Mouse (Mus musculus): ENCODE data around the gene Ahdc1.

Gene Ahdc1

GRCm38 (mm10) chr4:133017597-133018262 is 6.7 kb downstream of the Ahdc1 start:
- no peak for DNase-seq (ENCODE audit: low spot score)

GRCm38 (mm10) chr4:133018263-133018798 is 7.3 kb downstream of the Ahdc1 start:
- DNase-seq (ENCODE audit: low spot score), result no peak

GRCm38 (mm10) chr4:133020721-133021120 is 9.7 kb downstream of the Ahdc1 start:
- no peak for DNase-seq (ENCODE audit: low spot score)

GRCm38 (mm10) chr4:133021181-133021671 is 10.2 kb downstream of the Ahdc1 start:
- no peak for DNase-seq (ENCODE audit: low spot score)

GRCm38 (mm10) chr4:133022217-133022616 is 11.2 kb downstream of the Ahdc1 start:
- DNase-seq (ENCODE audit: low spot score), result no peak

GRCm38 (mm10) chr4:133022954-133023635 is 12.0 kb downstream of the Ahdc1 start:
- no peak for DNase-seq (ENCODE audit: low spot score)

GRCm38 (mm10) chr4:133023636-133024035 is 12.6 kb downstream of the Ahdc1 start:
- DNase-seq (ENCODE audit: low spot score), result no peak

GRCm38 (mm10) chr4:133024404-133024803 is 13.3 kb downstream of the Ahdc1 start:
- DNase-seq (ENCODE audit: low spot score), result no peak

GRCm38 (mm10) chr4:133024969-133025685 is 14.1 kb downstream of the Ahdc1 start:
- no peak for DNase-seq (ENCODE audit: low spot score)

GRCm38 (mm10) chr4:133026272-133026671 is 15.2 kb downstream of the Ahdc1 start:
- DNase-seq (ENCODE audit: low spot score), result no peak

- DNase-seq (ENCODE audit: low spot score), result no peak
Measured at GRCm38 (mm10) chr4:133026826-133027375, 15.8 kb downstream of the Ahdc1 start.

- DNase-seq (ENCODE audit: low spot score), result no peak
Measured at GRCm38 (mm10) chr4:133027721-133028120, 16.7 kb downstream of the Ahdc1 start.

- DNase-seq (ENCODE audit: low spot score), result no peak
Measured at GRCm38 (mm10) chr4:133028193-133028592, 17.1 kb downstream of the Ahdc1 start.

GRCm38 (mm10) chr4:133028875-133029274 is 17.8 kb downstream of the Ahdc1 start:
- DNase-seq (ENCODE audit: low spot score), result no peak

- no peak for DNase-seq (ENCODE audit: low spot score)
Measured at GRCm38 (mm10) chr4:133032410-133033095, 21.5 kb downstream of the Ahdc1 start.

- no peak for DNase-seq (ENCODE audit: low spot score)
Measured at GRCm38 (mm10) chr4:133034478-133034877, 23.4 kb downstream of the Ahdc1 start.

- no peak for DNase-seq (ENCODE audit: low spot score)
Measured at GRCm38 (mm10) chr4:133035446-133035845, 24.4 kb downstream of the Ahdc1 start.

- DNase-seq (ENCODE audit: low spot score), result no peak
Measured at GRCm38 (mm10) chr4:133035946-133036345, 24.9 kb downstream of the Ahdc1 start.

GRCm38 (mm10) chr4:133037293-133037692 is 26.2 kb downstream of the Ahdc1 start:
- DNase-seq (ENCODE audit: low spot score), result no peak

GRCm38 (mm10) chr4:133037798-133038197 is 26.7 kb downstream of the Ahdc1 start:
- DNase-seq (ENCODE audit: low spot score), result no peak

GRCm38 (mm10) chr4:133038521-133039115 is 27.6 kb downstream of the Ahdc1 start:
- DNase-seq (ENCODE audit: low spot score), result no peak

All from left cerebral cortex, adult 11 months (tissue).